Mouse (Mus musculus) A20 (cell line): Measurements from ENCODE around the gene Zfp428.

Experiments
- DNase-seq: peaks from one replicate; pipeline ENCODE4 v3.0.0-alpha.2; 2011; ENCODE audit warnings: low read depth, low spot score

The Zfp428 gene

DNA sequence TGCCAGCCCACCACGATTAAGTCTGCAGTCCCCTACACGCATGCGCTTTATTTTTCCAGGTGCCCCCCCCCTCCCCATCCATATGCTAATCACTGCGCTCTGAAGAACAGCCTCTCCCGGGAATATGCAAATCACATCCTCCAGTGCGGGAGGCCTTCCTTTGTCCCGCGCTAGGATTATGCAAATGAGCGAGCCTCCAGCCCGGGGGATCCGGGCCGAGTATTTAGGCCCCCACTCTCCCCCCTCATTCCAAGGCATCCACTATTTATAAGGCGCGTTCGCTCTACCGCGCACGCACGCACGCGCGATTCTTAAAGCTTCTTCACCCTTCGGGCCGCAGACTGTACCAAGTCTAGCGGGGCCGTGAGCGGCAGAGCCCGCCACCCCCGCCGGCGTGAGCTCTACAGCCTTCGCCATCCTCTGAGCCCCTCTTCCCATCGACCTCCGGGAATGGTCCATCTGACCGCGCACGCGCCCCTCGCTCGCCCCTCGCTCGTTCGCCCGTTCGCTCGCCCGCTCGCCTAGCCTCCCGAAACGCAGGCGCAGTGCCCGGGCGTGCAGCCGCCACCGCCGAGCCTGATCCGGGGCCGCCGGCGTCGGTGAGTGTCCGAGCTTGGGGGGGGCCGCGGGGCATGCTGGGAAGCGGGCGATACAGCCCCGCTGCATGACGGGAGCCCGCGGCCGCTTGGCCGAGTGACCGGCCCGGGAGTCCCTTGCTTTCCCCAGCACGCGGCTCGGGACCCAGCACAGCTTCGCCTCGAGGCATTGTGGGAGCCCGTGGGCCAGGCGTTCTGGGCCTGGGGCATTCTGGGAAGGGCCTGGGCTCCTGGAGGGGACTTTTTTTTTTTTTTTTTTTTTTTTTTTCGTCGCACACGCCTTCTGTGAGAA, at the start of gene Zfp428:
TSS of gene Zfp428 (plus strand) at position 169 of the 888 bp plus-strand sequence.
- peak; percentile 89 for DNase-seq

GRCm38 (mm10) chr7:24457726-24458370, 49.0 kb upstream of the Zfp428 start:
- DNase-seq, result no peak

DNA sequence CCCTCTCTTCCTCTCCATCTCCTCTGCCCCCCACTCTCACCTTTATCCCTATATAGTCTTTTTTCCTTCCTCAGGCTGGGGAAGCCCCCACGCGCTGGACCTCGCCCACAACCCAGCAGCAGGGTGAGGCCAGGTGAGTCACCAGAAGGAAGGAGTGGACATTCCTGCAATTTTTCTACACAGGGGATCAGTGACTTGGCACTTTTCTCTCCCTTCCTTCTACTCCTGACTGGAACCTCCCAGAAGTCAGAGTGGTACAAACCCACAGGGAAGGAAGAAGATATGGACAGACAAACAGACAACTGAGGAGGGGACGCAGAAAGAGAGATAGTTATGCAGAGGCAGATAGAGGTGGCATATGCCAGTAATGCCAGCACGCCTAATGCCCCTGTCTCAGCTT, 47.4 kb upstream of the Zfp428 start:
- no peak for DNase-seq

- no peak for DNase-seq
Measured at GRCm38 (mm10) chr7:24459843-24460242, 47.0 kb upstream of the Zfp428 start.

- DNase-seq, result no peak
Measured at GRCm38 (mm10) chr7:24461376-24462051, 45.3 kb upstream of the Zfp428 start.

- no peak for DNase-seq
Measured at GRCm38 (mm10) chr7:24462388-24463319, 44.2 kb upstream of the Zfp428 start, which contains the start of gene Plaur. Gene Plaur, plus strand, starts transcription at chr7:24462484.

GRCm38 (mm10) chr7:24466835-24467234, 40.0 kb upstream of the Zfp428 start:
- DNase-seq, result no peak

DNA sequence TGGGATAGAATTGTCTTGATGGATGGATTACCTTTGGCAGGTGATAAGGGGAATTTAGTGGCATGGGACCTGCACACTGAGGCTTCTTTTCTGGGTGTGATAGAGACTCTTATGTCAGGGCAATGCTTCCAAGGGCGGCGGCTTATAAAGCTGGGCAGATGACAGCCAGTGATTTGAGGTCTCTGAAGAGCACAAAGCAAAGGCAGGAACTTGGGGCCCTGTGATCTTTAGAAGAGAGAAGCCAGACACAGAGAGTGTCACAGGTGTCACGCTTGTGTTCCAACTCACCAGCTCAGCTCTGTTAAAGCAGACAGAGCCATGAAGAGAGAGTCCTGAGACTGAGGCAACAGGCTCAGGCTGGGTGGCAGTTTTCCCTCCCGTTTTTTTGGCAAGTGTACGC, 38.9 kb upstream of the Zfp428 start:
- no peak for DNase-seq

GRCm38 (mm10) chr7:24469126-24469525, 37.7 kb upstream of the Zfp428 start:
- DNase-seq, result peak; percentile 48

DNA sequence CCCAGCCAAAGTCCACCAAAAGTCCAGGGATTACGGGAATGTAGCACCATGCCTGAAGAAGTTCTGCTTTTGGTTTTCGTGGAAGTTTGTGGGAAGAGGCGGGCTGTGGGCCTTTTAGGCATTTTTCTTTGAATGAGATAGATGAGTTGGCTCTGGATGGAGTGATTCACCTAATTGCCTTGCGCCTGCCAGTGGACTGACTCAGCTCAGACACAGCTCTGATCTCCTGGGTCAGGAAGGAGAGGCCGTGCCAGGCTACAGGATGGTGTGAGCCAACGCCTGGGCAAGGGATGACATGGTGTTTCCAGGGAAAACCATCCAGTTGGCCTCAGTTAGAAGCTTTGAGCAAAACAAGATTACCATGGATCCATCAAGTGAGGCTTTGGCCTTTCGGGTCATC, 36.5 kb upstream of the Zfp428 start:
- DNase-seq, result no peak

DNA sequence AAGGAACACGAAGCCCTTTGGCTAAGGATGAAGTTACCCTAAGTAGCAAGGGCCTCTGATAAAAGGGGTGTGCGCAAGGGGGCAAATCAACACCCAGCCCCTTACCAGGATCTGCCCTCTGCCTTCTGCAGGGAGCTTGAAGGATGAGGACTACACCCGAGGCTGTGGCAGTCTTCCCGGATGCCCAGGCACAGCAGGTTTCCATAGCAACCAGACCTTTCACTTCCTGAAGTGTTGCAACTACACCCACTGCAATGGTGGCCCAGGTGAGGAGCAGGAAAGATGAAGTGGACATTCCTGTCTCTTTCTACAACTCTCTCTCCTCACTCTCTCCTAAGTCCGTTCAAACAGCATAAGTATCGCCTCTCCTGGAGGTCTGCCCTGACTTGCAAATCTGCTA, 34.4 kb upstream of the Zfp428 start:
- DNase-seq, result no peak

DNA sequence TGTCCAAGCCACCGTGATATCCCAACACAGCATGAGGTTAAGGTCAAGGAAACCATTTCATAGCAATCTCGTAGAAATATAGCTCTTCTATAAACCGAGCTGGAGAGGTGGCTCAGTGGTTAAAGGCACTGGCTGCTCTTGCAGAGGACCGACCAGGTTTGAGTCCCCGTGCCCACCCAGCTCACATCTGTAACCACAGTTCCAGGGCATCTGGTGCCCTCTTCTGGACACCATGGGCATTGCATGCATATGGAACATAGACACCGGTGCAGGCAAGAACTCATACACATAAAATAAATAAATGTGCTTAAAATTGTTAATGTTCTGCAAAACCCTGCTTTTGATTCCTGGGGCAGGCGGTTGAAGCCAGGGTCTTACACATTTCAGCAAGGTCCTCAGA, 33.9 kb upstream of the Zfp428 start:
- peak; percentile 69 for DNase-seq

DNA sequence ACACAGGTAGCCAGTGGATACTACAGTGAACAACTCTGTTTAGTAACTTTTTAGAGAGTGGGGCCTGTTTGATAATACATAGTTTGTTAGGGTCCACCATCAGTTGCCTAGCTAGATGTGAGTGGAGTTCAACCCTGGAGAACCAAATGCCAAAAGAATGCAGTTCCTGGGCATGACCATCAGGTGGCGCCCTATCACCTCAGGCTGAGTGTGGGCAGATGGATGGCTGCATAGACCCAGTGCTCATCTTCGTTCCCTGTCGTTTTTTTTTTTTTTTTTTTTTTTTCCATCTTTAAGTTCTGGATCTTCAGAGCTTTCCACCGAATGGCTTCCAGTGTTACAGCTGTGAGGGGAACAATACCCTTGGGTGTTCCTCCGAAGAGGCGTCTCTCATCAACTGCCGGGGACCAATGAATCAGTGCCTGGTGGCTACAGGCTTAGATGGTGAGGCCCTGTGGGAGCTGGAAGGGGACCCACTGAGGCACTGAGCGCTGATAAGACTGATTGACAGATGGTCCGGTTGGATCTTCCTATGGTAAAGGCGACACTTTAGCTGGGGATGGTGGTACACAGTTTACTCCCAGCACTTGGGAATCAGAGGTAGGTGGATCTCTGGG, 32.8 kb upstream of the Zfp428 start:
- DNase-seq, result peak; percentile 79

DNA sequence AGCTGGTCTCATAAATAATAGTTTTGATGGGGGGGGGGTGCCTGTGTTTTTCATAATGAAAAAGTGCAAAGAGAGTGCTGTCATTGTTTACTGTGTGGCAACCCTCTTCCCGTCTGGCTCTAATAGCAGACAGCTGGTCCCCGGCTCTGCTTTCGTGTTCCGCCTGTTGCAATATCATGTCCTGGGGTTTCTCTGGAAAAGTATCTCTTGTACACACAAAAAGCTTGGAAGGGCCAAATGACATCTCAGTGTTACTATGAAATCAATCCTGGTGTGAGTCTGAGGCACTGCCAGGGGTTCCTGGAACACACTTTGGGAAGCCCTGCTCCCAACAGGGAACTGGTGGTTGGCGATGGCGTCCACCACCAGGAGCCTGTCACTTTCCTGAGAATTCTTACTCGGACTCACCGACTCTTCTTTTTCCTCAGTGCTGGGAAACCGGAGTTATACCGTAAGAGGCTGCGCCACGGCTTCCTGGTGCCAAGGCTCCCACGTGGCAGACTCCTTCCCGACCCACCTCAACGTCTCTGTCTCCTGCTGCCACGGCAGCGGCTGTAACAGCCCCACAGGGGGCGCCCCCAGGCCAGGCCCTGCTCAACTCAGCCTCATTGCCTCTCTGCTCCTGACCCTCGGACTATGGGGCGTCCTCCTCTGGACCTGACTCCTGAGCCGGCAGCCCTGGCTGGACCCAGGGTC, 31.8 kb upstream of the Zfp428 start:
- peak; percentile 28 for DNase-seq

- DNase-seq, result no peak
Measured at GRCm38 (mm10) chr7:24476338-24476737, 30.5 kb upstream of the Zfp428 start.

- DNase-seq, result no peak
Measured at GRCm38 (mm10) chr7:24476856-24477255, 29.9 kb upstream of the Zfp428 start.

DNA sequence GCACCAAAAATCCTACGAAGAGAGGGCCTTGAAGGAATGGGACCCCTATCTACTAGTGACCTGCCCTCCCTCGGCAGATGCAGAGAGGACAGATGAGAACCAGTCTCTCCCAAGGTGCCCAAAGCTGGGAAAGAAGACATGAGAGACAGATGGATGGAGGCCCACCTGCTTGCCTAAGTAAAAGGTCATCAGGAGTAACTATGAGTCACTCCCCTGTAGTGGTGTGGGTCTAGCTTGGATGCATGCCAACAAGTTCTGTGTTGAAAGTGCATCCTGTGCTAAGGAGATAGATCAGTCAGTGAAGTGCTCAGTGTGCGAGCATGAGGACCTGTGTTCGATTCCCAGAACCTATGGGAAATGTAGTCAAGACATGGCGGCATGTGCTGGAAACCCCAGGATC, 27.9 kb upstream of the Zfp428 start:
- DNase-seq, result no peak

DNA sequence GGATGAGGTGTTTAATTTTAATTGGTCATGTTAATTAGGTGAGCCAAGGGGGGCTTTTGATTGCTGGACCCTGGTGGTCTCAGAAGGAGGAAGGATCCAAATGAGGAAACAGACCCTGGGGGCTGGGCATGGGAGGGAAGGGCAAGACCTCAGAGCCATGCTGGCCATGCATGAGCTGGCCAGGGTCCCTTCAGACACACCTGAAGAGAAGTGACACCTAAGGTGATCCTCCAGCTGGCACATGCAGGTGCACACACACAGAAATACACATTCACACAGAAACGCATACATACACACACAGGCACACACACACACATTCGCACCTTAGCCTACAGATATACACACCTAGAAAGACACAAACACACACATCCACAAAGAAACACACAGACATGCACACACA, 27.1 kb upstream of the Zfp428 start:
- peak; percentile 47 for DNase-seq

DNA sequence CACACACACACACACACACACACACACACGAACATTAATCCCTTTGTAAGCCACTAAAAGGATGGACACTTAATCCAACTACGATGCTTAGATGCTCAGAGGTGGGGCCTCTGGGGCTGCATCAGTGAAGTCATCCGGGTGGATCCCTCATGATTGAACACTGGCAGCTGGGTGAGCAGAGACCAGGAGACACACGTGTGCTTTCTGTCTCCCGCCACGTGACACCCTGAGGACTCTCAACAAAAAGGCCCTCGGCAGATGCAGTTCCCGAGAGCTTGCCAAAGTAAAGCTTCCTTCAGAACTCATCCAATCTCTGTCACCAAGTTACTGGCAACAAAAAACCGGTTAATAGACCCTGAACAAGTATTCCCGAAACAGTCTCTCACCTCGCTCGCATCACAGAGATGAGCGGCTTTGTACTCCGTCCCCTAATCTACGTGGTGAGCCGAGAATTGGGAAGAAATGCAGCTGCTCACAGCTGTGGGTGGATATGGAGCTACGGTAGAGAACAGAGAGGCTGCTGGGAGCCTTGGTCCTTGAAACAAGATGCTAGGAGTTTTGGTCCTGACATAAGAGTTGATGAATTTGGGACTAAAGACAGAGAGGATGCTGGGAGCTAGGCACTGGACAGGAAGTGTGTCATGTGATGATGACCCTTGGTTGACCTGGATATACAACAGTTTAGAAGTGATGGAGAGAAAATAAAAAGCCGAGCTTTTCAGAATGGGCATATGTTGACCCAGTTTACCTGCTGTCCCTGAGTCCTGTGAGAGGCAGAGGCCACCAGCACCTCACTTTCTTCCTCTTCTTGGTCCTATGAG, 26.5 kb upstream of the Zfp428 start:
- no peak for DNase-seq
